Mouse (Mus musculus) NIH3T3 (cell line): ENCODE measurements at regions not wholly inside any gene's neighbourhood (a gene's known extent, or its start where the extent isn't known, plus 50 kb on each side); places are given as distances from the start of the nearest gene placed in this dataset.

Source experiments
- DNase-seq: peaks from one replicate; pipeline ENCODE4 v3.0.0-alpha.2; 2012; ENCODE audit warnings: low read depth

- DNase-seq, result no peak
These were observed 407.4 kb downstream of the Atp23 start for GRCm38 (mm10) chr10:126493734-126494133.

DNA sequence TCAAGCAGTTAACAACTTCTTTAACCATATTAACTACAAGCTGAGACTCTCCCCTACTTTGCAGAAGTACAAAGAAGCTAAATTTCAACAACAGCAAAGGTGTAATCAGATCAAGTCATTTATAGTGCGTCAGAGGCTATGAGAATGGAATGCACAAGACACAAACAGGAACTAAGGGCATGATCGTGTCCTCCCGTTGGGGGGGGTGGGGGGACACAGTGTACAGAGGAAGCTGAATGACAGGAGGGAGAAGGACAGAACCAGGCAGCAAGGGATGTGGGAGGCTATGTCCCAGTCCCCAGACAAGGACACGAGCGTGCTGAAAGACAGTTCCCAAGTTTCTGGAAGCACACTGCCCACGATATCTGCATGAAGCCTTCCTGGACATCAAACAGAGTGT is 408.9 kb downstream of the Atp23 start:
- no peak for DNase-seq

- DNase-seq, result no peak
These were observed 416.0 kb downstream of the Atp23 start for GRCm38 (mm10) chr10:126485129-126485528.

DNA sequence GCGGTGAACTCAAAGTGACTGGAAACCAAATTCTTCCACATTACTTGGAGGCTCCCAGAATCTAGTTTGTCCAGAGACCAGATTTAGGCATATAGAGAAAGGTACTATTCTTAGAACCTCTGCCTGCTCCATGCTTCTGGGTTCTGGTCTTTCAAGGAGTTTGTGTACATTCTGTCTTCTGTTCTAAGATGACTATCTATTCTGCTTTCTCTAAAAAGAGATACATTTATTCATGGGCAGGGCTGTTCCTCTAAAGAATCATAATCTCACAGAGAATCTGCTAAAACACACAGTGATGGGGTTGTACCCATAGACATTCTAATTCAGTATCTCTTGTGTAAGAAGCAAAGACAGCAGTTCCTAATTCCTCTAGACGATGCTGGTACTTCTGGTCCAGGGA is 417.7 kb downstream of the Atp23 start:
- DNase-seq, result no peak

DNA sequence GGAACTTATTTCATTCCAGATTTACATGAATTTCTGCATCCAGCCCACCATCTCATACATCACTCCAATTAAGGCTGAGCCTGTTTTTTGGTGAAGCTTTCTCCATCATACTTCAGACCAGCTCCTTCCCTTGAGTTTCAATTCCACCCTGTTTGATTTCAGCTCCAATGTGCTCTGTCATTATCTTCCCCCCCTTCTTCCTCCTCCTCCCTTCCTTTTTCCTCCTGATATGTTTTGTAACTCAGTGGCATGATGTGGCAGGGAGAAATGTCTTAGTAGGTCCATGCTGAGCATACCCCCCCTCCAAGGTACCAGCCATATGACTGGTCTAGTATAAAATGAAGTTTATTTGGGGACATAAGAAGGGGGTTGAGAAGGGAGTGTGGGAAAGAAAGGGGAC is 420.8 kb downstream of the Atp23 start:
- no peak for DNase-seq

DNA sequence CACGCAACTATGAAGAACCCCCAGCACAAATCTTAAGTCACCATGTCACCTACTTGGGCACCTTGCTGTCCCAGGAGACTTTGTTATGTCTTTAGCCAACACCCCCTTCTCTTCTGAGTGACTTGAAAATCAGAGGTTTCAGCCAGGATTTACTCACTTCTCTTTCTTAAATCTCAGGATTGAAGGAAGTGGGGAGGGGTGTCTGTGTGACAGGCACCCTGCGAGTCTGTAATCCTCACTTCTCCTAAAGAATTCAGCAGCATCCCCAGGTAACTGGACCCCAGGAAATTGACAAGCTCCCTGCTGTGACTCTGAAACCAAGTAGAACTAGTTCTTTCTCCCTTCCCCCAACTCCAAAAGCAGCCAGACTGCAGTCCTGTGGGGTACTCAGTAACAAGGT is 421.4 kb downstream of the Atp23 start:
- no peak for DNase-seq

DNA sequence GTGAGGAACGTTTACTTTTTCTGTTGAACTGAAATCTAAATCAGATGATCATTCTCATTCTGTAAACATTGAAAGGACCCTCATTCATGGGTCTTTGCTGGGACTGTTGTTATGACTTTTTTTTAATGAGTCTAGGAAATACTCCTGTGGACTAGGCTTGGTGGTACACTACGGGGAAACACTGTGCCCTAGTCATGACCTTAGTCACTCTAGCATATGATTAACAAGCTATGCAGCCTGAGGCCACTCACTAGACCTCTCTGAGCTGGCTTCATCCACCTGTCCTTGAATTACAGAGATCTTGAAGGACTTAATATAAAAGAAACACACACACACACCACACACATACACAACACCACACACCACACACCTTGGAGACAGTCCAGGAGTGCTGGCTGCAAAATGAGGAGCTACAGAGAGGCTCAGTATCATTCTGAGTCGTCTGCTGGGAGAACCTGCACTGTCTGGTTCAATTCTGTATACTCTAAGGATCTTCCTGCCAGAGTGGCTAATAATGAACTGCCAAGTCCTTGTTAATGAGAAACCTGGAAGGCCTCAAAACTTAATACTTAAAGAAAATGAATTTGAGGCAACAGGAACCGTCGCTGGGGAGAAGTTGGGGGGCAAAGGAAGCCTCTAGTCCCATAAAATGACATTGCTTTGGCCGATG is 428.0 kb downstream of the Atp23 start:
- DNase-seq, result no peak

DNA sequence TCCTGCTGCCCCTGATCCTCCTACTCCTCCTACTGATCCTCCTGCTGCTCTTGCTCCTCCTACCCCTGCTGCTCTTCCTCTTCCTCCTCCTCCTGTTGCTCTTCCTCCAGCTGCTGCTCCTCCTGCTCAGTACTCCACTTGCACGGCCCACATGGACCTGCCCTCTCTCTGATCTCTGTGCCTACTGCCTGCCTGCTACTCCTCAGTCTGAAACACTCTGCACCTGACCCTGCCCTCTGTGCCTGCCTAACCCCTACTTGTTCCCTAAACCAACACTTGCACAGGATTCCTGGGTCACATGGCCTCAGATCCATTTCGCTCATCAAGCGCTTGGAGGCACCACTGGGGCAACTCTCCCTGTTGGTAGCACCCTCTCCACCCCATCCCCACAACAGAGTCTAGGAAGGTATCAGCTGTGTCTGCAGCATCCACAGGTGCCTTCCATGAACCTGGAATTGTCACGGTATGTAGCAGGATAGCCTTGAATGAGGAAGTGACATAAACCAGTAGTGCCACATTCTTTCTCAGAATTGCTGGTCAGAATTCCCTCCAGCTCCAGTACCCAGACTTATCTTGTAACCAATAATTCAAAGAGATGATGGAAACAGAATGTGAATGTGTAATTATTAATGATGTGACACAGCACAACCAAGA is 430.2 kb downstream of the Atp23 start:
- no peak for DNase-seq

DNA sequence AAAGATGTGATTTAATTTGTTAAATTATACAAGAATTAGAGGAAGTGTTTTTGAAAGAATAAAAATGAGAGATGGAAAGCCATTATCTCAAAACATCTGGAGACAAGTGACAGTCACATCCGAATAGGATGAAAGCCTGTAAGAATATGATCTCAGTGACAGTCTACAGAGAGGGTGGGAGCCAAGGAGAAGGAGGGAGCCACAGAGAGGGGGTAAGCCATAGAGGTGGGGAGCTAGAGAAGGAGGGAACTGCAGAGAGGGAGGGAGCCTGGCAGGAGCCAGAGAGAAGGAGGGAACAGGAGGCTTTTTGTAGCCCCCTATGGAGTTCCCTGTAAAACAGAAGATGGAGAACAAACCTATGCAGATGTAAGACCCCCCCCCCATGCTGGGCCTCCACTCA is 438.4 kb downstream of the Atp23 start:
- no peak for DNase-seq

- no peak for DNase-seq
These were observed 442.6 kb downstream of the Atp23 start for GRCm38 (mm10) chr10:126458523-126458922.

DNA sequence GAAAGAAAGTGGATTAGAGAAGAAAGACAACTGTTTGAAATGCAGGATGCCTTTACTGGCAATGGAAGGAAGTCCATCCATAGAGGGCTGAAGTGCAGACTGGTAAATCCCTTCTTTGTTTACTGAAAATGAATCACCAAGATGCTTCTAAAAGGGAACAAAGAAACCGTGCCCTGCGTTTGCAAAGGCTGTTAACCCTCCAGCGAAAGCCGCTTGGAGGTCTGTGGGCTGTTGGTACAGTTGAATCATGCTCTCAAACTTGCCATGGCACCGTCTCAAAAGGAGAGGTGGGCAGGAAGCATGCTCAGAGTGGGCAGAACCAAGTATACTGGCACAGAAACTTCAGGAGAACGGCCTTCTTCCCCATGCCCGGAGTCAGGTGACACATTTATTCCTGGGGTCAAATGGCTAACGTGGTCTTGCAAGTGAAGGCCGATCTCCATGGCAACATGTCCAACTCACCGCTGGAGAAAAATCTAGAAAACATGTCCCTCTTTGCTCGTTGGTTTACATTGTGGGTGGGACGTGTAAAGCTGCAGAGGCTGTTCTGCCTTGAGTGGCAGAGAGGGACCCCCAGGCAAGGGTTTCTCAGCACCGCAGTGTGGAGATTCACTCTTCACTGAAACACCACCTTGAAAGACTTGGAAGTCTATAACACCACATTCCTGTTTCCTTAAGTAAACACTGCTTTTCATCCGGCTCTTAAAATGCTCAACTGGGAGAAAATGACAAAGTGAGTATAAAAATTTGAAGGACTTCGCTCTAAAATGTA is 448.2 kb downstream of the Atp23 start:
- DNase-seq, result no peak

GRCm38 (mm10) chr10:126452057-126452622 is 449.0 kb downstream of the Atp23 start:
- no peak for DNase-seq

DNA sequence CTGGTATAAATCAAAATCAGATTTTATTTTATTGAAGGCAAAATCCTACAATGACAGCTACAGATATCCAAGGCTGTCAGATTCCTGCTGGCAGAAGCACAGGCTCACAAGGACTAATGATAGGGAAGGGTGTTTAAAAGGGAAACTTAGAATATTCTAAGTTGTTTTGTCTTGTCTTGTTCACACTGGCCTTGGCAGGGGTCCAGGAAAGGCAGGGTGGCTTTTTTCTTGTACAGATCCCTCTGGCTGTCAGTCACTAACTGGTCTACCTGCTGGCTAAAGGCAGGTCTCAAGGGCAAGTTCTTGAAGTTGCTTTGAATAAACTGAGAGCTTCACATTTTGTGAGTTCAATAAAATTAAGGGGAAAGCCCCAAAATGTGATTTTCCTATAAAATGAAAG is 465.3 kb downstream of the Lrig3 start:
- DNase-seq, result no peak

GRCm38 (mm10) chr10:126430346-126430745 is 464.4 kb downstream of the Lrig3 start:
- no peak for DNase-seq

GRCm38 (mm10) chr10:126429502-126429901 is 463.5 kb downstream of the Lrig3 start:
- no peak for DNase-seq

GRCm38 (mm10) chr10:126422066-126422465 is 456.1 kb downstream of the Lrig3 start:
- peak; percentile 6 for DNase-seq

- no peak for DNase-seq
These were observed 447.8 kb downstream of the Lrig3 start for GRCm38 (mm10) chr10:126413786-126414185.

- no peak for DNase-seq
These were observed 426.3 kb downstream of the Lrig3 start for GRCm38 (mm10) chr10:126392235-126392634.

GRCm38 (mm10) chr10:126391770-126392169 is 425.8 kb downstream of the Lrig3 start:
- no peak for DNase-seq

DNA sequence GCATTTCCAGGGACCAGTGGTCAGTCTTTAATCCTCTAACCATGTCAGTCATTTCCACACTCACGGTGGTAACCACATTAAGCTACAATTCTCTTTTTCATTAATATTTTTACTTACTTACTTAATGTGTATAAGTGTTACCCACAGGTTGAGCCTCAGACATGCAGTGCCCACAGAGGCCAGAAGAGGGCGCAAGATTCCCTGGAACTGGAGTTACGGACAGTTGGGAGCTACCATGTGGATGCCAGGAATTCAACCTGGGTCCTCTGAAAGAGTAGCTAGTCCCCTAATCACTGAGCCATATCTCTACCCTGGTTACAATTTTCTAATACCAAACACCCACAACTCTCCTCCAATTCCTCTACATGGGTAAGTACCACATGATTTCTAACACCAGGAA is 420.5 kb downstream of the Lrig3 start:
- DNase-seq, result peak; percentile 15

- DNase-seq, result no peak
These were observed 419.7 kb downstream of the Lrig3 start for GRCm38 (mm10) chr10:126385644-126386043.

- DNase-seq, result no peak
These were observed 414.4 kb downstream of the Lrig3 start for GRCm38 (mm10) chr10:126380381-126380780.

GRCm38 (mm10) chr10:126379239-126379638 is 413.3 kb downstream of the Lrig3 start:
- no peak for DNase-seq
